Mouse (Mus musculus) urinary bladder, postnatal 36 days (tissue): ENCODE data around the gene Ndel1.

ENCODE experiments used
- DNase-seq, 2 experiments: peaks; one replicate each; pipeline ENCODE4 v3.0.0; 2022; ENCODE audit warnings: low spot score in 2 of 2, mixed read lengths in 1 of 2

Gene Ndel1

DNA sequence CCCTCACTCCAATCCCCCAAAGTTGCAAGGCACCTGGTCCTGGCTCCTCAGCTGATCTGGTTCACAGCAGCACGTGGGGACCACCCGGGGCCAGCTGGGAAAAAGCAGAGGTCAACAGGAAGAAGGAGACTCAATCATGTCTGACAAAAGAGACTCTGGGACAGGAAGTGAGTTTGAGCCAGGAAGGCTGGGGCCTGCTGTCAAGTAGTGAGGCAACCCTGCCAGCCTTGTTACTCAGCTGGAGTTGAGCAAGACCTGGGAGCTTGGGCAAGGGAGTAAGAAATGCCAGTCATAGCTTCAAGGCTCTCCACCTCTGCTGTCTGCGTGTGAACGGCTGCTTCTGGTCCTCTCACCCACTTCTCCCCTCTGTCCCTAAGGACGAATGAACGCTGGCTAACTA lies at the start of gene Ndel1:
Ndel1 (minus strand) TSS at position 111 of the 400 bp plus-strand sequence.
- DNase-seq = peak; percentile 45 to 79

DNA sequence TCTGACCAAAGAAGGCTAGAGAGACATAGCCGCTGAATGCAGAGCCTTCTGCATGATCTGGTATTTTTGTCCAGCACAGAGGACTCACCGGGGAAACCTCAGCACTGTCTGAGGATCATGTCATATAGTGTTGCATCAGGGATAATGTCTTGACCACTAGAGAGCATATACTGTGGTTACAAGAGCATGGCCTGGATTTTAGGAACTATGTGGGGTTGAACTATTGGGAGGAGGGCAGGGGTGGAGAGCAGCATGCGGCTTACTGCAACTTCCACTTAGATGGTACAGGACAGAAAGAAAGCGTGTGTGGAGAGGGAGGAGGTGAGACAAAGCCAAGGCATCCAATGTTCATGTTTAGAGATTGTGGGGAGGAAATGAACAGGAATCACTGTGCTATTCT lies 42.9 kb upstream of the Ndel1 start:
- DNase-seq = no peak

DNA sequence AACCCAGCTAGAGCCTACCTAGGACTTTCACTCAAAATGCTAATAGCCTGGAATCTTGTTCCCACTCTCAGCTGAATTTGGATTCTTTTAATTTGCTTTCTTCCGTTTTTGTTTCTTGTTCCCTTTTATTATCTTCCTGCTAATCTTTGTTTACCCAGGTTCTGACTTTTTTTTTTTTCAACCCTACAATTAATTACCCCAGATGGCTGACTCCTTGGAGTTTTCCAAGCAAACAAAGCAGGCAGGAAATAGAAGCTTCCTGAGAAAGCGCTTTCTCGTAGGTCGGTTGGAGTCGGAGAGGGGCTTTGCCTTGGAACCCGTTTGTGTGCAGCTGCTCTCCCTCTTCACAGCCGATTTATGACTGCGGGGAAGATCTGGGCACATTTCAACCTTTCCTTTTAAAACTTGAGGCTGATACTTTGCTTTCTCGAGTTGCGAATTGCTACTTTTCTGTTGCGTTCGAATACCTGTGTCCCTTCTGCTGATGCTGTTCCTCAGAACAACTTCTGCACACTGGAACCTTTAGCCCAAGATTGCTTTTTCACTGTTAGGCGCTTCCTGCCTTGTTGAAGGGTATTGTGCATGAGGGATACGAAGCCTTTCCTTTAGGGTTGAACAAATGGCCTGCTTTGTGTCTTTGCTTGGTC lies 40.0 kb upstream of the Ndel1 start:
- no peak for DNase-seq

DNA sequence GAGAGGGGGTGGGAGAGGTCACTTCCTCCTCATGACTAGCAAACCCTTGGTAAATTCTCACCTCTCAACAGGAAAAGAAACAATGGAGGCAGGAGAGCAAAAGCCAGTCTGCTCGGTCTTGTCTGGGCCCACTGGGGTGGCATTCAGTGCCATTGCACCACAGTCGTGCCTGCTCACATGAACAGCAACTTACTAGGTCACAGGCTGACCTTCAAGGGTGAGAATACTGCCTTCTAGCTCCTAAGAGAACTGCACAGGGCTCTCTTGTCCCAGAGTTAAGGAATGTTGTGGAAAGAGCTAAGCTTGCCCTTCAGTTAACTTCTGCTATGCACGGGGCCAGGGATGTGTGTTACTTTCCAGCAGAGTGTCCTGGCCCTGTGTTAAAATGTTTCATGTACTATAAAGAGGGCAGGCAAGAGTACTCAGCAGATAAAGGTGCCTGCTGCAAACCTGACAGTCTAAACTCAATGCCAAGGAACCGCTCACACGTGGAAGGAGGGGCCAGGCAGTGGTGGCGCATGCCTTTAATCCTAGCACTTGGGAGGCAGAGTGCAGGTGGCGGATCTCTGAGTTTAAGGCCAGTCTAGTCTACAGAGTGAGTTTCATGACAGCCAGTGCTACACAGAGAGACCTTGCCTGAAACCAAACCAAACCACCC lies 37.3 kb upstream of the Ndel1 start:
- DNase-seq = no peak

DNA sequence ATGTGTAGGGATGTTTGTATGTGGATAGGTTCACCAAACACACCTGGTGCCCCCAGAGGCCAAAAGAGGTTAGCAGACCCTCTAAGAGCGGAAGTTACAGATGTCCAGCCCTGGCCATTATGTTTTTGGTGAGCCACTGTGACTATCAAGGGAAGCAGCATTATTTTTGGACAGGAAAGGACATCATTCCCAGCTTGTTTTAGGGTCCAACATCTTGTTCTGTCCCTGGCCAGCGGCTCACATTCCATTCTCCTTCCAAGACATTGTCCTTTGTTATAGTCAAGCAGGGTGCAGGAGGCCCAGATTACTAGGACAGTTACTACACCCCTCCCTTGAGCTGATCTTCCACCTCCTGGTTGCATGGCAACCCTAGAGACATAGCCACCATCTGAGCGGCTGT lies 35.6 kb upstream of the Ndel1 start:
- no peak for DNase-seq

DNA sequence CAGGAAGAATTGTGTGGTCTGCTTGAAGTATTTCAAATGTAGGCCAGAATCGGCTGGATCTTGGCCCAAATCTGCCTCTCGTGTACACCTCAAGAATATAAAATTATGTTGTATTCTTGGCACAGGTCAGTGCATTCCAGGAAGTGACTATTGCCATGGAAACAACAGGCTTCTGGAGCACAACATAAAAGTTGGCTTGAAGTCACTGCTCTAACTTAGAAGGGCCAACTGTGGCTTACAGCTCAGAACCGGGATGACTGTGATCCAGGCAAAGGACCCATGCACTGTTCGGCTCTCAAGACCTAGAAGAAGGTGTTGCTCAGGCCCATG lies 34.8 kb upstream of the Ndel1 start:
- no peak for DNase-seq

DNA sequence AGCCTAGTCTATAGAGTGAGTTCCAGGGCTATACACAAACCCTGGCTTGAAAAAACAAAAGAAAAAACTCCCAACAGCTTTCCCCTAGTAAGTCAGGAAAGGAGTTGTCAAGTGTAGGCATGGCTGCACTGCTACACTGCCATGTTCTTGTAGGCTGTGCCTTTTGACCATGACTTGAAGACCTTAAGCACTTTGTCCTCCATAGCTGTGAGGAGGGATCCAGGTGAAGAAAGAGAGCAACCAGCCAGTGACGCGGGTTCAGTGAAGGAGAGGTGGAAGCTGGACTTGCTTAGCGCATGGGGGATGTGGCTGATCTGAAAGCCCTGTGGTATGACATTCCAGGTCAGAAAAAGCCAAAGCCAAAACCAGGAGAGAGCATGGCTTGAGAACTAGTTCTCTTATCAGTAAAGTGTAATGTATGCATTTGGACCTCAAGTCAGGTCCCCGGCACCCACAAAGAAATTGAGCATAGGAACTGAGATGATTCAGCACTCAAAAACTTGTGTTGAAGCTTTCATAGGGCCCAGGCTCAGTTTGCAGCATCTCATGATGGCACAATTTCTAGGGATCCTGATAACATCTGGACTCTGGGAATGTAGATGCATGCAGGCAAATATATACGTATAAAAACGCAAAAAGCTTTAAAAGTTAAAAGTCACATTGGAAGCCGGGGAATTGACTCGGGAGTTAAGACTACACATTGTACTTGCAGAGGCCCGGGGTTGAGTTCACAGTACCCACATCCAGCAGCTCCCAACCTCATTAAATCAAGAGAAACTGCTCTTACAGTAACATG lies 34.2 kb upstream of the Ndel1 start:
- DNase-seq = no peak

DNA sequence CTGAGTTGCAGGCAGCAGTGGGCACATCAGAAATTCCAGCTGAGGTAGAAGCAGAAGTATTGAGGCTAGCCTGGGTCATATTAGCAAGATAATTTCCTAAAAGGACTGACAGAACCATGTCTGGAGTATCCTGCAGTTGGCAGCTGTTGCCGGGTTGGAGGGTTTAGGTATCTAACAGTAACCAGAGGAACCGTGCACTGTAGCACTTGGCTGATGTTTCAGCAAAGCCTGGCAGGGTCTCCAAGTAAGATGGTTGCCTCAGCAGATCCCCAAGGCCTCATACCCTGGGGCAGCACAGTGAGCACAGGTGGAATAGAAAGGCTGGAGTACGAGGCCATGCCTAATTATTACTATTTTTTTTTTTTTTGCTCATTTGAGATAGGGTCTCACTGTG lies 33.5 kb upstream of the Ndel1 start:
- DNase-seq = no peak

DNA sequence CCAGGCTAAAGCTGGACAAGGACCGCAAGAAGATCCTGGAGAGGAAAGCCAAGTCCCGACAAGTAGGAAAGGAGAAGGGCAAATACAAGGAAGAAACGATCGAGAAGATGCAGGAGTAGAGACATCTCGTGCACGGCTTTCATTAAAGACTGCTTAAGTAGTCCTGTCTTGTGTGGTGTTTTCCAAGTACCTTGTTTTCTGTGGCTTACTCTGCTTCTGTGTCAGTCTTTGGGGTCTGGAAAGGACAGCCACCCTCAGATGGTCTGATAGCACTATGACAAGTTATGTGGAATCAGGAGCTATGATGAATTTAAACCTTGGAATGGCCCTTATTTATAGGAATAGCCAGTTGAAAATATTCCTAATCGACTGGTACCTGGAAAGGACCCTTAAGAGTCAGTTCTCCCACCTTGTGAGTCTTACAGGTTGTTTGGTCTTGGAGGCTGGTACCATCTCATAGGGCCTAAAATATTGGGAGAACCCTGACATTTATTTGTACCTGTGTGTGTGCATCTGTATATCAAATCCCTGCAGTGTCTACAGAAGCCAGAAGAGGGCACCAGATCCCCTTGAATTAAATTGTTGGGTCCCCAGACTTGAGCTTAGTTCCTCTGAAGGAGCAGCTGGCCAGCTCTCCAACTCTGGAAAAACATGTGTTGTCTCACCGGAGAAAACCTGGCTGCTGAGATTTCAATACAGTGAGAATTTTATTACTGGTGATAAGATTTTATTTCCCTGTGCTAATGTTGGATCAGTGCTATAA lies 32.9 kb upstream of the Ndel1 start:
- peak; percentile 52 to 71 for DNase-seq

DNA sequence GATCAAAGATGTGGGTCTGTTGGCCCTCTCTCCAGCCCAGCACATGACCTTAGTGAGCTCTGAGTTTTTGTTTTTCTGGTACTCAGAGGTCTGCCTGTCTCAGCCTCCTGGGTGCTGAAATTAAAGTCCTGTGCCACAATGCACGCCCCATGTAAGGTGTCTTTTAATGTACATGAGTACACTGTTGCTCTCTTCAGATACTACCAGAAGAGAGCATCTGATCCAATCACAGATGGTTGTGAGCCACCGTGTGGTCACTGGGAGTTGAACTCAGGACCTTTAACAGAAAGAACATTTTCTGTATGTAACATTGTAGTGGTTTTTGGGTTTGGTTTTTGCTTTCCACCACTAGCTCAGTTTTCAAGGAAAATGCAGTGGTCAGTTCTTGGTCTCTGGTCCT lies 32.1 kb upstream of the Ndel1 start:
- DNase-seq = no peak

DNA sequence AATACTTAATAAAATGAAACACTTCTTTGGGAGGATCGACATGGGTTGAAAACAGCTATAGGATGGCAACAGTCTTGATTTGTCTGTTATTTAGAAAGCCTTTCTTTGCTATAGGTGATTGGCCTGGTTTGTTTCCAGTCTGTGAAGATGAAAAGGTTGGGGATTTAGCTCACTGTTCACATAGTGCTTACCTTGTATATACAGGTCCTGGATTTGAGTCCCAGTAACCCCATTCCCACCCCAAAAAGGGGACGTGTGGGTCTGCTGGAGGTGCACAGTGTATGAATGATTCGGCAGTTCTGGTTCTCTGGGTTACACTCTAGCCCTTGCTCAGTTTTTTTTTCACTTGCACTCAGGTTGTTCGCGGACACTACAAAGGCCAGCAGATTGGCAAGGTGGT lies 31.2 kb upstream of the Ndel1 start:
- DNase-seq = no peak

DNA sequence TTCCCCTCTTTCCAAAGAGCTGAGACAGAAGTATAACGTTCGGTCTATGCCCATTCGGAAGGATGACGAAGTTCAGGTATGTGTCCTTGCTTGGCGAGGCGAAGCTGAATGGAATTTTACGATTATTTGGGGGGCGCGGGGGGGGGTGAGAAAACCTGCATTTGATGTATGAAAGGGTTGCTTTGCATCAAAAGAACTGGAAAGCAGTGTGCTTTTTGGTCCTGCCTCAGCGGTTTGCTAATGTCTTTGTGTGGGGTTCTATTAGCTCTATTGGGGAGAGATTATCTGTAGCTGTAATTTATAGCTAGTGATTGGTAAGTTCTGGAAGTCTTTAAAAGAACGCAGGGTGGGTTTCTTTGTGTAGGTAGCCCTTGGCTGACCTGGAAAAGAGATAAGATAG lies 30.7 kb upstream of the Ndel1 start:
- DNase-seq = no peak

DNA sequence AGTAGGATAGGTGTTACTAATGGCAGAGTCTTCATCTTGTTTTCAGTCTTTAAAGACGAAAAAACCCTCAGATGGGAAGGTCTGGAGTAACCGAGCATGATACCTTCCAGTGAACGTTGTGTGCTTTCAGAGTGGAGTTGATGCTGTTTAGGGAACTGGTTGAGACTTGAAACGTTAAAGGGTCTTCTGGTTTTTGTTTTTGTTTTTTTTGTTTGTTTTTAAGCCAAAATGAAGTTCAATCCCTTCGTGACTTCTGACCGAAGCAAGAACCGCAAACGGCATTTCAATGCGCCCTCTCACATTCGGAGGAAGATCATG lies 30.3 kb upstream of the Ndel1 start:
- no peak for DNase-seq

DNA sequence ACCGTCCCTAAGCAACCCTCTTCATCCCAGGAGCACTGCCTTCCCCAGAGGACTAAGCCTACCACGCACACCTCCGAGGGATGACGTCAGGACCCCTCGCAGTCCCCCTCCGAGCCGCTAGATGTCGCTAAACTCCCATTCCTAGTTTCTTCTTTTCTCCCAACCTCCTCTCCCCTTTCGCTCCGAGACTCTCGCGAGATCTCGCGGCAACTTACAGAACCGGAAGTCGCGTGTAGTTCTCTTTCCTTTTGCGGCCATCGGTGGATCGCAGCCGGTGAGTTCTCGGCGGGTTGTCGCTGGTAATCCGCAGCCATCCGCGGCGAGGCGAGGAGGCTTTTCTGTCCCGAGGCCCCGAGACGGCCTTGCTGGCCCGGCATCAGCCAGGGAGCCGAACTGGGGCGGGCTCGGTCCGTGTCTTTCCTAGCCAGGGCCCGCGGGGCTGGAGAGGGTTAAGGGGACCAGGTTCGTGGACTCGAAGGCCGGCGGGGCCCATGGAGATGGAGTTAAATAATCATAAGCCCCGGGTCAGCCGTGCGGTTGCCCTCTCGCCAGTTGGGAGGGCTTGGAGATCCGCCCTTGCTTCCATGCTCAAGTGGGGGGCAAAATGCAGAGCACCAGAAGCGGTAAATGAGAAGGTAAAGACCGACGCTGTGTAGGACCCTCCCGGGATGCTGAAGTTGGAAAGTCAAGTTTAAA lies 29.8 kb upstream of the Ndel1 start, which contains the start of gene Rpl26:
Rpl26 (plus strand) TSS at position 233 of the 696 bp plus-strand sequence.
- peak; percentile 98 for DNase-seq

DNA sequence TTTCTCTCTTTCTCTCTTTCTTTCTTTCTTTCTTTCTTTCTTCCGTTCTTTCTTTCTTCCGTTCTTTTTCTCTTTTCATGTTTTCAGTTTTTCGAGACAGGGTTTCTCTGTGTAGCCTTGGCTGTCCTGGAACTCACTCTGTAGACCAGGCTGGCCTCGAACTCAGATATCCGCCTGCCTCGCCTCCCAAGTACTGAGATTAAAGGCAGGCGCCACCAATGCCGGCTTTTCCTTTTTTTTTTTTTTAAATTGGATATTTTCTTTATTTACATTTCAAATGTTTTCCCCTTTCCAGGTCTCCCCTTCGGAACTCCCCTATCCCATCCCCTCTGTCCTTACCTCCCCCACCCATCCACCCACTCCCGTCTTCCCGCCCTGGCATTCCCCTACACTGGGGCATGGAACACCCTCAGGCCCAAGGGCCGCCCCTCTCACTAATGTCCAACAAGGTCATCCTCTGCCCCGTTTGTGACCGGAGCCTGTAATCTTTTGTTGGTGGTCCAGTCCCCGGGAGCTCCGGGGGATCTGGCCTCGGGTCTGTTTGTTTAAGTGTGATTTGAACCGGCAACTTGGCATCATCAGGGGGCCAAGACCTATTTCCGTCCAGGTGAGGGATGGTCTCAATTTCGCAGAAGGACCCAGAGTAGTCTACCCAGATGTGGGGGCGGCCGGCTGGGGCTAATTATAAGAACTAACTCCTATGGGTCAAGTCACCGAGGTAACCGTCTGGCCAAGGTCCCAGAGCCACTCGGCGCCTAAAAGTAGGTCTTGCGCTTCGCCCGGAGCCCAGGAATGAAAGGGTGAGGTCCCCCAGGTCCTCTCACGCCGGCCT lies 29.1 kb upstream of the Ndel1 start:
- DNase-seq = no peak

DNA sequence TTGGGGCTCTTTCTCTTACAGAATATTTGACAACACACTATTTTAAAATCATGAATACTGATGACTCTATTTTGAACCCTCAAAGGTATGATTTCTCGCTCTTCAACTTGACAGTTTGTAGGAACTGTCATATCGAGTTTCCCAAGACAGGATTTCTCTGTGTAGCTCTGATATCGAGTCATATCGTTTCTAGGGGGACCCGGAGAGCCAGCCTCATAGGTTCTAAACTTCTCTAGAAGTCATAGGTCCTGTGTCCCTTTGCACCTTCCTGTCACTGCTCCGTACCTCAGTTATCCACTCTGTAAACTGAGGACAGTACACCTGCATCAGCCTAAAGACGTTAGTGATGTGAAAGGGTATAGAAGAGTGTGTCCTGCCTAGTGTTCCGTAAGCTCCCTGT lies 28.2 kb upstream of the Ndel1 start:
- no peak for DNase-seq

DNA sequence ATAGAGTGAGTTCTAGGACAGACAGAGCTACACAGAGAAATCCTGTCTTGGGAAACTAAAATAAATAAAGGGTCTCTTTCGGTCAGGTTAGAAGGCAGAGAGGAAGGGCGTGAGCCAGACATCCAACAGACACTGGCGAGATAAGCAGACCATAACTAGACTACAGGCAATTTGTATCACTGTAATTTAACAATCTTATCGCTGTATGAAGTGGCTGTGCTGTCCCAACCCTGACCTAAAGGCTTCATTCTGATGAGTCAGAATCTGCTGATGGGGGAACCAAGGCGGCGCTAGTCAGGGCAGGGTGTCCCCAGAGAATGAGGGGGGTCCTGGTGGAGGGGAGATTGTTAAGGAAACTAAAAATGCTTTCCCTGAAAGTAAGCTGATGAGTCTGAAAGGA lies 27.1 kb upstream of the Ndel1 start:
- no peak for DNase-seq

DNA sequence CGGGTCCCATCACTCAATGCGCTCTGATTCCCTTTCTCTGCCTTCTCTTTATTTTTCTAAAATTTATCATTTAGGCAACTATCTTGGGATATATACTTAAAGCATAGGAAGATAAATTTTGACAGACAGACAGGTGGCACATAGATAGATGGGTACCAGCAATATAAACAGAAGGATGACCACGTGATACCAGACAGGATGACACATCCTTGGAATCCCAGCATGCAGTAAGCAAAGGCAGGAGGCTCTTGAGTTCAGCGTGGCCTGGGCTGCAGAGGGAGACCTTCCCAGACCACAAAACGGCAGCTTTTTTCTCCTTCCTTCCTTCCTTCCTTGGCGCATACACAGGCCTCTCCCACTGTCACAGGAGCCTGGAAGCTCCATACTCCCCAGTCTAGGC lies 26.2 kb upstream of the Ndel1 start:
- no peak for DNase-seq

DNA sequence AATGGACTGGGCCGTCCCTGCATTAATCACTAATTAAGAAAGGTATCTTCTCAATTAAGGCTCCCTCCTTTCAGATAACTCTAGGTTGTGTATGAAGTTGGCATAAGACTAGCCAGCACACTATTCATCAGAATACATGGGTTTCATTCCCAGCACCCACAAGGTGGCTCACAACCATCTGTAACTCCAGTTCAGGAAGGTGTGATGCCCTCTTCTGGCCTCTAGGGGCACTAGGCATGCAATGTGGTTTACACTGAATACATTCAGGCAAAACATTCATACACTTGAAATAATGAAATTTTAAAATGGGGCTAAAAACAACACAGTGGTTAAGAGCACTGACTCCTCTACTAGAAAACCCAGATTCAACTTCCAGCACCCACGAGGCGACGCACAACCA lies 25.5 kb upstream of the Ndel1 start:
- peak in 1 of 2 experiments; percentile 22 for DNase-seq

DNA sequence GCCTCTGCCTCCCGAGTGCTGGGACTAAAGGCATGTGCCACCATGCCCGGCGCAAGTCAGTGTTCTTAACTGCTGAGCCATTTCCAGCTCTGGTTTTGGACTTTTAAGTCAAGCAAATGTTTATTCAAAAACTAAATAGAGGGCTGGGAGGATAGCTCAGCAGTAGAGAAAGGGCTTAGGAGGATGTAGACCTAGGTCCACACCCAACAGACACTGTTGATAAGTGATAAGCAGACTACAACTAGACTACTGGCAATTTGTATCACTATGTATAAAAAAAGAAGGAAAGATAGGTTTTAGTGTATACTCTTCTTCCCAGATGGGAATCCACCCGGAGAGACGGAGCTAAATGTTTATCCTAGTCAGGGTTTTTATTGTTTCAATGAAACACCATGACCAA lies 24.6 kb upstream of the Ndel1 start:
- no peak for DNase-seq

DNA sequence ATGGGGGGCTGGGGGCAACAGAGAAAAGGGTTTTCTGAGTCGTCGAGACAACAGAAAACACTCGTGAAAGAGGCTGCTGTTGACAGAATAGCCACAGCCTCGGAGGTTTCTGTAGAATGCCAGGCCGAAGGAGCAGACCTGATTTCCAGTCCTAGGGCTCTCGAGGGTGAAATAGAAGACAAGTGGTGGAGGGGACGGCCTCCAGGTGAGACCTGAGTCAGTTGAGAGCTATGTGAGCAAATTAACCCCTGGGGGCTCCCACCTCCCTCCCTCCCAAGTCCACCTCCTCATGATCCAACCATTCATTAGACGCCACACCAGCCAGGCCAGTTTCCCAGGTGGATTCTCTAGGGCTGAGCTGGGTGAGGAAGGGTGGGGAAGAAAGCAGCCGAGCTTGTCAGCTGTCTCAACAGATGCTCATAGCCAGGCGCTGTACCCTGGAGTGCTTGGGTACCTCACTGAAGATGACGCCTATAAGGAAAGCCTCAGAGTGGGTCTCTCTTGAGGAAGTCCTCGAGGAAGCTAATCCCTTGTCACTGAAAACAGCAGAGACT lies 22.3 kb upstream of the Ndel1 start:
- DNase-seq = no peak
